ENCODE assay signal across 12 mouse cellular contexts in the genomic region with DNA sequence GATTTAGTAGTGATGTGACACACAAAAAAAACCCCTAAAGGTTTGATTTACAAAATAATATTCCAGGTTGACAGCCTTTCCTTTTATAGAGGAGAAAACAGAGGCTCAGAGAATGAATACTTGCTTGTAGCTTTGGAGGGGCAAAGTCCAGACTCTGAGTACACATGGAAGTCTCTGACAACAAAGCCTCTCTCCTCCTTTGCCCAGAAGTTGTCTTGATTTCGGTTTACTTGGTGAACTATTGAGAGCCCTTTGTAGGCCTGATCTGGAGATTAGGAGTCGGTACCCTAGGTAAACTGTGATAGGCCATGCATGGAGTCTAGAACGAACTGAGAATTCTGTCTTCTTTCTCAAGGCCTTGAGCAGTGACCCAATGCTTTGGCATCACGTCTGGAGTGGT. TPM values are rescaled to one million over a fixed set of nuclear protein-coding genes. Genes with fewer than 3 reads are reported as not detected.
DNase-seq lines count a peak whose midpoint lies in the region; ATAC-seq lines count a peak whose summit lies in the region.
"Had no signal": no experiment of that assay in that cellular context is flagged by ENCODE, and none has a peak within 500 bp of the region (broad histone marks: within the 10 kb centered on the region; RNA-seq: fewer than 3 reads in every experiment).

No protein-coding gene starts in this region.

- H3K4me3 ChIP-seq in intestine, embryonic 14.5 days (ENCODE audit: low read depth, low read length): peak overlapping the region; percentile 81
- peak overlapping the region; percentile 38 for H3K4me3 ChIP-seq in intestine, embryonic 16.5 days (ENCODE audit: low read length)
- no peak overlapping the region for H3K4me3 ChIP-seq in liver, embryonic 15.5 days (replicated peaks)
- H3K4me3 ChIP-seq: erythroblast, embryonic 14.5 days; limb, embryonic 10.5 days; midbrain, embryonic 13.5 days had no signal

- no peaks in the 10 kb centered on the region for H3K36me3 ChIP-seq in intestine, embryonic 14.5 days (ENCODE audit: control insufficient read depth, insufficient read depth, low read length)
- no peaks in the 10 kb centered on the region for H3K36me3 ChIP-seq in intestine, embryonic 16.5 days (ENCODE audit: control insufficient read depth, insufficient read depth, low read length)
- no peaks in the 10 kb centered on the region for H3K36me3 ChIP-seq in liver, embryonic 15.5 days (replicated peaks)
- H3K36me3 ChIP-seq: limb, embryonic 10.5 days; midbrain, embryonic 13.5 days had no signal

- peaks cover 13% of the 10 kb centered on the region for H3K4me1 ChIP-seq in intestine, embryonic 14.5 days (replicated peaks; ENCODE audit: control insufficient read depth, insufficient read depth, low read length)
- peaks cover 8% of the 10 kb centered on the region for H3K4me1 ChIP-seq in intestine, embryonic 16.5 days (ENCODE audit: control insufficient read depth, insufficient read depth, low read length)
- H3K4me1 ChIP-seq in liver, embryonic 15.5 days (replicated peaks): peaks cover 19% of the 10 kb centered on the region

- H3K27me3 ChIP-seq in intestine, embryonic 14.5 days (replicated peaks; ENCODE audit: control insufficient read depth, insufficient read depth, low read length): no peaks in the 10 kb centered on the region
- no peaks in the 10 kb centered on the region for H3K27me3 ChIP-seq in intestine, embryonic 16.5 days (replicated peaks; ENCODE audit: control insufficient read depth, insufficient read depth, low read length)
- H3K27me3 ChIP-seq in liver, embryonic 15.5 days: peaks cover 25% of the 10 kb centered on the region

- peak overlapping the region; percentile 67 for H3K4me2 ChIP-seq in intestine, embryonic 14.5 days (ENCODE audit: low read length)
- H3K4me2 ChIP-seq in intestine, embryonic 16.5 days (ENCODE audit: low read depth, low read length): peak overlapping the region; percentile 51
- peak overlapping the region; percentile 20; the same call in 1 of the 2 replicates for H3K4me2 ChIP-seq in liver, embryonic 15.5 days
- H3K4me2 ChIP-seq: midbrain, embryonic 13.5 days had no signal

- peak; percentile 49 for DNase-seq in kidney, adult 11 months
- DNase-seq in kidney, postnatal 10 days: no peak
- no peak for DNase-seq in intestine, embryonic 14.5 days (ENCODE audit: low spot score)
- no peak for DNase-seq in cerebellum, adult 11-12 months
- DNase-seq in ovary, adult 18-20 months (ENCODE audit: low spot score): no peak
- DNase-seq: adrenal gland, postnatal 36 days; cerebellum, adult 11 months had no signal

- H3K9me3 ChIP-seq in intestine, embryonic 14.5 days (ENCODE audit: control insufficient read depth, low read length): no peaks in the 10 kb centered on the region
- no peaks in the 10 kb centered on the region for H3K9me3 ChIP-seq in intestine, embryonic 16.5 days (ENCODE audit: control insufficient read depth, low read length)
- no peaks in the 10 kb centered on the region for H3K9me3 ChIP-seq in liver, embryonic 15.5 days (replicated peaks)
- H3K9me3 ChIP-seq: limb, embryonic 10.5 days had no signal

- H3K9ac ChIP-seq in intestine, embryonic 14.5 days (ENCODE audit: low read length): 0 out of 2 replicates have a peak overlapping the region, but pooled peaks have one; percentile 16
- H3K9ac ChIP-seq in intestine, embryonic 16.5 days (ENCODE audit: low read depth, low read length): no peak overlapping the region; the same call in 1 of the 2 replicates
- no peak overlapping the region for H3K9ac ChIP-seq in liver, embryonic 15.5 days
- H3K9ac ChIP-seq: midbrain, embryonic 13.5 days had no signal

- H3K27ac ChIP-seq in intestine, embryonic 14.5 days (ENCODE audit: low read depth): peak overlapping the region; percentile 85
- peak overlapping the region; percentile 82 for H3K27ac ChIP-seq in intestine, embryonic 16.5 days (ENCODE audit: low read length)
- no peak overlapping the region for H3K27ac ChIP-seq in liver, embryonic 15.5 days (replicated peaks)
- H3K27ac ChIP-seq: limb, embryonic 10.5 days; midbrain, embryonic 13.5 days had no signal

- no peak for ATAC-seq in intestine, embryonic 14.5 days (replicated peaks; ENCODE audit: low FRiP score, low TSS enrichment, low read depth)
- no peak for ATAC-seq in intestine, embryonic 16.5 days
- ATAC-seq in liver, embryonic 15.5 days (ENCODE audit: insufficient read depth): no peak
- ATAC-seq: midbrain, embryonic 13.5 days had no signal

- WGBS in intestine, embryonic 14.5 days: 45% methylated on average over 4 of the region's 4 CpGs
- 48% methylated on average over 4 of the region's 4 CpGs for WGBS in intestine, embryonic 16.5 days
- 57% methylated on average over 4 of the region's 4 CpGs for WGBS in liver, embryonic 15.5 days (ENCODE audit: insufficient replicate concordance)

RNA-seq across cellular contexts. Expression of gene Myo6, which starts 2.3 kb away (rescaled TPM):
- polyA plus RNA-seq in intestine, embryonic 14.5 days (2014; fragmentation: Nextera tagmentation; extraction: Ambion mirVana): 63.8 and 71.0 TPM in 2 replicates
- 72.7 and 77.2 TPM in 2 replicates for polyA plus RNA-seq in intestine, embryonic 16.5 days (2015; fragmentation: Nextera tagmentation; extraction: Ambion mirVana)
- 2.7 and 2.9 TPM in 2 replicates for polyA plus RNA-seq in liver, embryonic 15.5 days (2015; fragmentation: Nextera tagmentation; extraction: Ambion mirVana)

Comparison
In these comparisons a context has a peak if more than half of its experiments do, and no peak if none do; other contexts are left out.
1. RNA of gene Myo6, which starts 2.3 kb away (polyA plus RNA-seq): 72.7 to 77.2 TPM in intestine, embryonic 16.5 days and 63.8 to 71.0 TPM in intestine, embryonic 14.5 days; 2.7 to 2.9 TPM in liver, embryonic 15.5 days; every median in the first group is over 10 times any median in the second.
2. Peak in every context shown above with its lines, with median percentiles within 50 percentile points of each other: H3K4me2 ChIP-seq.